Mouse (Mus musculus) MEL (cell line): Measurements from ENCODE around the gene Tmem201. TPM values are rescaled to one million over a fixed set of nuclear protein-coding genes. Genes with fewer than 3 reads are reported as not detected.

Experiments
- DNase-seq: peaks from one replicate; pipeline ENCODE4 v3.0.0; 2011; ENCODE audit warnings: low read depth, low spot score
- H3K27ac ChIP-seq: 2 replicates; pipeline ENCODE4 v1.5.1; 2012; ENCODE audit warnings: low read depth, mild to moderate bottlenecking, control low read depth, low read length, moderate library complexity; ENCODE audit not compliant: control insufficient read depth
- H3K27me3 ChIP-seq, 2 experiments: fragments of 150-350 bp in 1 of 2; sonication (generic) in 1 of 2; 2 replicates each; pipeline ENCODE4 v1.6.1; 2012; ENCODE audit warnings: low read length in 2 of 2, mild to moderate bottlenecking in 2 of 2, improper control_type of control experiment in 1 of 2, moderate library complexity in 1 of 2; ENCODE audit not compliant: insufficient read depth in 2 of 2, control insufficient read depth in 1 of 2
- H3K36me3 ChIP-seq, 2 experiments: 2 replicates each; pipeline ENCODE4 v1.6.1; 2012 to 2014; ENCODE audit warnings: low read length in 2 of 2, improper control_type of control experiment in 1 of 2, inconsistent platforms in 1 of 2, mild to moderate bottlenecking in 1 of 2; ENCODE audit not compliant: insufficient read depth in 2 of 2, control insufficient read depth in 1 of 2
- H3K4me1 ChIP-seq, 2 experiments: fragments of 150-350 bp in 1 of 2; sonication (generic) in 1 of 2; 2 replicates each; pipeline ENCODE4 v1.6.1; 2012; ENCODE audit warnings: low read length in 2 of 2, improper control_type of control experiment in 1 of 2, mild to moderate bottlenecking in 1 of 2; ENCODE audit not compliant: insufficient read depth in 2 of 2, control insufficient read depth in 1 of 2
- H3K4me3 ChIP-seq, 2 experiments: fragments of 150-350 bp in 1 of 2; sonication (generic) in 1 of 2; 2 replicates each; pipeline ENCODE4 v1.5.1; 2012; ENCODE audit warnings: low read depth in 2 of 2, low read length in 2 of 2, mild to moderate bottlenecking in 2 of 2, moderate library complexity in 2 of 2, control low read depth in 1 of 2, improper control_type of control experiment in 1 of 2; ENCODE audit not compliant: control insufficient read depth in 1 of 2, insufficient read depth in 1 of 2
- H3K79me2 ChIP-seq: 2 replicates; pipeline ENCODE4 v1.6.1; 2012; ENCODE audit warnings: mild to moderate bottlenecking, low read length, moderate library complexity; ENCODE audit not compliant: control insufficient read depth, poor library complexity, insufficient read depth
- H3K9ac ChIP-seq: 2 replicates; pipeline ENCODE4 v1.6.1; 2012; ENCODE audit warnings: low read depth, mild to moderate bottlenecking, control low read depth, low read length, moderate library complexity; ENCODE audit not compliant: control insufficient read depth, poor library complexity, severe bottlenecking
- H3K9me3 ChIP-seq: fragments of 150-350 bp; sonication (generic); replicated peaks from 2 replicates; pipeline ENCODE4 v1.6.1; 2012; ENCODE audit warnings: mild to moderate bottlenecking, low read length, improper control_type of control experiment, moderate library complexity; ENCODE audit not compliant: insufficient read depth
- BHLHE40 ChIP-seq: IDR thresholded peaks from 2 replicates; pipeline ENCODE4 v1.6.1; 2012; ENCODE audit warnings: low read depth, mild to moderate bottlenecking, inconsistent platforms, low read length, improper control_type of control experiment, borderline replicate concordance
- CHD1 ChIP-seq: IDR thresholded peaks from 2 replicates; pipeline ENCODE4 v1.6.1; 2012; ENCODE audit warnings: low read depth, mild to moderate bottlenecking, inconsistent platforms, low read length, improper control_type of control experiment
- E2F4 ChIP-seq: IDR thresholded peaks from 2 replicates; pipeline ENCODE4 v1.6.1; 2011; ENCODE audit warnings: low read depth, low read length, improper control_type of control experiment, borderline replicate concordance
- EP300 ChIP-seq, 2 experiments: IDR thresholded peaks; 2 replicates each; pipeline ENCODE4 v1.6.1; 2011; ENCODE audit warnings: improper control_type of control experiment in 2 of 2, low read length in 2 of 2, low read depth in 1 of 2, mild to moderate bottlenecking in 1 of 2
- ETS1 ChIP-seq: IDR thresholded peaks from 2 replicates; pipeline ENCODE4 v1.6.1; 2012; ENCODE audit warnings: low read depth, mild to moderate bottlenecking, inconsistent platforms, low read length, improper control_type of control experiment, moderate library complexity
- GABPA ChIP-seq: IDR thresholded peaks from 2 replicates; pipeline ENCODE4 v1.6.1; 2012; ENCODE audit warnings: low read depth, mild to moderate bottlenecking, inconsistent platforms, low read length, improper control_type of control experiment, moderate library complexity
- GATA1 ChIP-seq: IDR thresholded peaks from 2 replicates; pipeline ENCODE4 v1.6.1; 2011; ENCODE audit warnings: low read depth, low read length, improper control_type of control experiment
- KAT2A ChIP-seq: conservative IDR thresholded peaks from 2 replicates; pipeline ENCODE4 v1.6.1; 2012; ENCODE audit warnings: low read depth, low read length, improper control_type of control experiment, inconsistent platforms
- MAZ ChIP-seq: IDR thresholded peaks from 2 replicates; pipeline ENCODE4 v1.6.1; 2012; ENCODE audit warnings: low read depth, mild to moderate bottlenecking, inconsistent platforms, low read length, improper control_type of control experiment
- MEF2A ChIP-seq: IDR thresholded peaks from 2 replicates; pipeline ENCODE4 v1.6.1; 2014; ENCODE audit warnings: low read depth, mild to moderate bottlenecking, inconsistent platforms, low read length, improper control_type of control experiment; ENCODE audit not compliant: poor library complexity, insufficient replicate concordance, severe bottlenecking; ENCODE audit errors: extremely low read depth
- POLR2A ChIP-seq, 2 experiments: IDR thresholded peaks; 2 replicates each; pipeline ENCODE4 v1.6.1; 2011 to 2012; ENCODE audit warnings: low read length in 2 of 2, mild to moderate bottlenecking in 2 of 2, control low read depth in 1 of 2, improper control_type of control experiment in 1 of 2, low read depth in 1 of 2, moderate library complexity in 1 of 2; ENCODE audit not compliant: control insufficient read depth in 1 of 2, insufficient read depth in 1 of 2, poor library complexity in 1 of 2
- POLR2AphosphoS2 ChIP-seq: IDR thresholded peaks from 2 replicates; pipeline ENCODE4 v1.6.1; 2011; ENCODE audit warnings: low read length, improper control_type of control experiment
- RAD21 ChIP-seq: IDR thresholded peaks from 2 replicates; pipeline ENCODE4 v1.6.1; 2011; ENCODE audit warnings: mild to moderate bottlenecking, low read depth, low read length, improper control_type of control experiment
- SIN3A ChIP-seq: IDR thresholded peaks from 2 replicates; pipeline ENCODE4 v1.6.1; 2012; ENCODE audit warnings: low read length, improper control_type of control experiment, inconsistent platforms
- TAL1 ChIP-seq: IDR thresholded peaks from 2 replicates; pipeline ENCODE4 v1.6.1; 2012; ENCODE audit warnings: mild to moderate bottlenecking, inconsistent platforms, low read length, moderate library complexity, mixed read lengths
- TBP ChIP-seq: IDR thresholded peaks from 2 replicates; pipeline ENCODE4 v1.8.0; 2011; ENCODE audit warnings: low read depth, low read length, improper control_type of control experiment
- TCF12 ChIP-seq: IDR thresholded peaks from 2 replicates; pipeline ENCODE4 v1.6.1; 2014; ENCODE audit warnings: low read depth, mild to moderate bottlenecking, inconsistent platforms, low read length, improper control_type of control experiment, moderate library complexity
- USF1 ChIP-seq: IDR thresholded peaks from 2 replicates; pipeline ENCODE4 v1.6.1; 2014; ENCODE audit warnings: low read depth, mild to moderate bottlenecking, inconsistent platforms, low read length, improper control_type of control experiment, moderate library complexity
- ZC3H11A ChIP-seq: IDR thresholded peaks from 2 replicates; pipeline ENCODE4 v1.6.1; 2012; ENCODE audit warnings: low read depth, mild to moderate bottlenecking, inconsistent platforms, low read length, improper control_type of control experiment
- ZKSCAN1 ChIP-seq: IDR thresholded peaks from 2 replicates; pipeline ENCODE4 v1.6.1; 2012; ENCODE audit warnings: low read depth, mild to moderate bottlenecking, inconsistent platforms, low read length, improper control_type of control experiment, moderate library complexity
- ZMIZ1 ChIP-seq: IDR thresholded peaks from 2 replicates; pipeline ENCODE4 v1.6.1; 2012; ENCODE audit warnings: low read depth, mild to moderate bottlenecking, inconsistent platforms, low read length, improper control_type of control experiment, moderate library complexity
- ZNF384 ChIP-seq: IDR thresholded peaks from 2 replicates; pipeline ENCODE4 v1.6.1; 2012; ENCODE audit warnings: low read depth, mild to moderate bottlenecking, inconsistent platforms, low read length, improper control_type of control experiment
- polyA plus RNA-seq, 2 experiments: library from polyadenylated mRNA; stranded (reverse) in 1 of 2; unstranded in 1 of 2; fragments of >175 nt in 1 of 2; fragments of >200 nt in 1 of 2; gene quantifications; 2 replicates each; pipeline versions ENCODE4 v1.2.1 to v1.2.4; 2012; ENCODE audit warnings: low replicate concordance in 2 of 2, low read depth in 1 of 2; ENCODE audit not compliant: insufficient read length in 2 of 2, insufficient read depth in 1 of 2, missing spikeins in 1 of 2
- total RNA-seq: library from RNA; depleted of rRNA; stranded (reverse); fragments of 300-350 nt; gene quantifications from 2 replicates; pipeline ENCODE4 v1.2.3, GENCODE M21; 2012

The Tmem201 gene
- total and polyA plus RNA-seq, 3 experiments, result 31.5 to 60.6 TPM; not detected in 1

DNA sequence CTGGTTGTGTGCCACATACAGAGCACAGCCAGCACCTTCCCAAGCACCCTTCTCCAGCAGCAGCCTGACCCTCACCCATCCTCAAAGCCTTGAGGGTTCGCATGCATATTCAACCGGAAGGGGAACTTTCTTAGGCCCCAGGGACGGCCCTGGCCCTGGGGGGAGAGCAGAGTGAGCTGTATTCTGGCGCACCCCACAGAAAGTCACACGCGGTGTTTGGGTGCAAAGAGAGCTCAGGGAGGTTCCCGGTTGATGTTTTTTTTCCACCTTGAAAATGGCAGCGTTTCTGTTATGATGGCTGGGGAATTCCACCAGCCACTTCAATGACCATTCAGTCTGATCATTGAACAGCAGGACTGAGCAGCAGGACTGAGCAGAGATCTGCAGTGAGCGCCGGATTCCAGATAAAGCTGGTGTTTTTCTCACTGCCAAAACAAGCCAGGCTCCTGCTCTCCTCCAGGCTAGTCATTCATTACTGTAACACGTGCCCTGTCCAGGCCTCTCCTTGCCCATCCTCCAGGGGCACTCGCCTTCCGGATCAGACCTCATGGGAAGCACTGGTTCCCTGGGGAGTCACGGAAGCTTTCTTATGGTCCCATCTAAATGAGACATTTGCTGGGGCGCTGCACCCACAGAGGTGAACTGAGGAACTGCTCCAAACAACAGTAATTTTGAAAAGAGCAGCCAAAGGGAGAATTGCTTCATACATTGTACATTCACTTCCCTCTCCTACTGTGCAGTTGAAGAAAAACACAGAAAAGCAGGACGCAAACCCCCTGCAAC, 41.5 kb downstream of the Tmem201 start:
- peaks cover 29% of the 10 kb centered on the region for H3K79me2 ChIP-seq
- no peak overlapping the region for H3K4me3 ChIP-seq
- TF ChIP-seq MAZ (no peak), CHD1 (no peak), ZKSCAN1 (no peak), ZMIZ1 (no peak), ZNF384 (no peak), RAD21 (no peak), SIN3A (no peak), EP300 (IDR thresholded peaks at IDR 0.05; ENCODE audit: low read depth in 1 of 2, low read length in 2 of 2) (no peak), GABPA (no peak), TAL1 (no peak), TBP (no peak)
- H3K36me3 ChIP-seq, result peaks cover 0 to 33% of the 10 kb centered on the region in 2 experiments; a peak in 2 of 4 replicates
- no peak overlapping the region for H3K9ac ChIP-seq
- no peak overlapping the region for H3K27ac ChIP-seq
- H3K9me3 ChIP-seq, result no peaks in the 10 kb centered on the region
- peaks cover 25 to 48% of the 10 kb centered on the region in 2 experiments for H3K4me1 ChIP-seq
- DNase-seq, result peak; percentile 32
- no peaks in the 10 kb centered on the region for H3K27me3 ChIP-seq

- H3K27ac ChIP-seq, result peak overlapping the region; percentile 90
Measured at GRCm38 (mm10) chr4:149691368-149691767, 46.5 kb downstream of the Tmem201 start.

GRCm38 (mm10) chr4:149690828-149691280, 47.0 kb downstream of the Tmem201 start:
- peaks cover 3% of the 10 kb centered on the region; the same call in 1 of the 2 replicates for H3K79me2 ChIP-seq
- H3K36me3 ChIP-seq, result peaks cover 3 to 28% of the 10 kb centered on the region in 2 experiments; a peak in 2 of 4 replicates
- DNase-seq, result peak; percentile 86
- H3K27me3 ChIP-seq, result no peaks in the 10 kb centered on the region
- peak overlapping the region; percentile 41 for H3K9ac ChIP-seq
- no peaks in the 10 kb centered on the region for H3K9me3 ChIP-seq
- peak overlapping the region; percentile 3 to 7; a peak in 2 of 4 replicates for H3K4me3 ChIP-seq
- H3K4me1 ChIP-seq, result peaks cover 29 to 38% of the 10 kb centered on the region in 2 experiments
- H3K27ac ChIP-seq, result peak overlapping the region; percentile 90
- TF ChIP-seq GATA1 (peak; percentile 52), TCF12 (peak; percentile 83), E2F4 (no peak), MEF2A (no peak), ZMIZ1 (no peak), SIN3A (peak; percentile 76), ZKSCAN1 (no peak), BHLHE40 (peak; percentile 58), ZC3H11A (no peak), USF1 (no peak), KAT2A (no peak), GABPA (no peak), POLR2AphosphoS2 (no peak), EP300 (IDR thresholded peaks at IDR 0.05; ENCODE audit: low read depth in 1 of 2, low read length in 2 of 2) (peak; percentile 72 to 78), ETS1 (peak; percentile 60), POLR2A (IDR thresholded peaks at IDR 0.05; ENCODE audit: control insufficient read depth in 1 of 2, insufficient read depth in 1 of 2, low read depth in 1 of 2, low read length in 2 of 2, poor library complexity in 1 of 2) (no peak)

More at GRCm38 (mm10) chr4:149691368-149691767, 46.5 kb downstream of the Tmem201 start:
- Histone ChIP-seq H3K4me3 (0 out of 4 replicates have a peak overlapping the region, but pooled peaks of 1 of the 2 experiments have one; percentile 6), H3K27me3 (no peaks in the 10 kb centered on the region)
- TF ChIP-seq CHD1 (no peak), TCF12 (0 out of 2 replicates have a peak, but pooled peaks have one; percentile 5)
- TF ChIP-seq, all 39 proteins: peak for 1
- Histone ChIP-seq H3K9me3 (no peaks in the 10 kb centered on the region), H3K36me3 (peaks cover 3 to 31% of the 10 kb centered on the region in 2 experiments; a peak in 2 of 4 replicates), H3K79me2 (peaks cover 6% of the 10 kb centered on the region; the same call in 1 of the 2 replicates), H3K9ac (peak overlapping the region; percentile 41), H3K4me1 (peaks cover 29 to 42% of the 10 kb centered on the region in 2 experiments)
- no peak for DNase-seq
